Mouse (Mus musculus): ENCODE data around the gene Ndufv1. TPM values are rescaled to one million over a fixed set of nuclear protein-coding genes. Genes with fewer than 3 reads are reported as not detected.
A peak's percentile ranks its signal among the peaks of the same experiment; 100 is the strongest.
"Not testable (repeated sequence)": the region's sequence is repeated elsewhere in the genome, so short reads cannot be mapped to it uniquely, and the experiment has no call there.

The Ndufv1 gene
- polyA plus RNA-seq, 1 experiment from 2014 or later, result 174 TPM

GRCm38 (mm10) chr19:4055947-4056693, 43.5 kb upstream of the Ndufv1 start:
- Histone ChIP-seq H3K4me2 (ENCODE audit: low read depth, low read length, severe bottlenecking) (no peak overlapping the region), H3K9me3 (ENCODE audit: control insufficient read depth, low read length) (no peaks in the 10 kb centered on the region), H3K9ac (ENCODE audit: low read length) (no peak overlapping the region), H3K27me3 (ENCODE audit: control insufficient read depth, insufficient read depth, low read length) (no peaks in the 10 kb centered on the region), H3K27ac (ENCODE audit: low read depth, low read length) (no peak overlapping the region), H3K36me3 (ENCODE audit: control insufficient read depth, insufficient read depth, low read length) (no peaks in the 10 kb centered on the region), H3K4me1 (replicated peaks; ENCODE audit: control insufficient read depth, insufficient read depth, low read length) (no peaks in the 10 kb centered on the region), H3K4me3 (ENCODE audit: low read depth, low read length) (no peak overlapping the region)
- no peak for DNase-seq (ENCODE audit: low spot score)
- no peak for ATAC-seq (replicated peaks; ENCODE audit: low FRiP score)
- 69% methylated on average over 15 of the region's 15 CpGs for WGBS

GRCm38 (mm10) chr19:4055216-4055946, 42.8 kb upstream of the Ndufv1 start:
- DNase-seq (ENCODE audit: low spot score), result no peak
- Histone ChIP-seq H3K36me3 (ENCODE audit: control insufficient read depth, insufficient read depth, low read length) (no peaks in the 10 kb centered on the region), H3K27me3 (ENCODE audit: control insufficient read depth, insufficient read depth, low read length) (no peaks in the 10 kb centered on the region), H3K4me1 (replicated peaks; ENCODE audit: control insufficient read depth, insufficient read depth, low read length) (no peaks in the 10 kb centered on the region), H3K4me2 (ENCODE audit: low read depth, low read length, severe bottlenecking) (no peak overlapping the region), H3K9ac (ENCODE audit: low read length) (no peak overlapping the region), H3K4me3 (ENCODE audit: low read depth, low read length) (no peak overlapping the region), H3K9me3 (ENCODE audit: control insufficient read depth, low read length) (no peaks in the 10 kb centered on the region), H3K27ac (ENCODE audit: low read depth, low read length) (no peak overlapping the region)
- WGBS, result 71% methylated on average over 8 of the region's 8 CpGs
- no peak for ATAC-seq (replicated peaks; ENCODE audit: low FRiP score)

GRCm38 (mm10) chr19:4054613-4055012, 42.0 kb upstream of the Ndufv1 start:
- Histone ChIP-seq H3K27me3 (ENCODE audit: control insufficient read depth, insufficient read depth, low read length) (no peaks in the 10 kb centered on the region), H3K27ac (ENCODE audit: low read depth, low read length) (no peak overlapping the region), H3K4me2 (ENCODE audit: low read depth, low read length, severe bottlenecking) (no peak overlapping the region), H3K9ac (ENCODE audit: low read length) (no peak overlapping the region), H3K4me1 (replicated peaks; ENCODE audit: control insufficient read depth, insufficient read depth, low read length) (no peaks in the 10 kb centered on the region), H3K36me3 (ENCODE audit: control insufficient read depth, insufficient read depth, low read length) (no peaks in the 10 kb centered on the region), H3K9me3 (ENCODE audit: control insufficient read depth, low read length) (no peaks in the 10 kb centered on the region), H3K4me3 (ENCODE audit: low read depth, low read length) (no peak overlapping the region)
- DNase-seq (ENCODE audit: low spot score), result no peak
- ATAC-seq (replicated peaks; ENCODE audit: low FRiP score), result no peak
- 93% methylated on average over 5 of the region's 5 CpGs for WGBS

GRCm38 (mm10) chr19:4052516-4053030, 40.0 kb upstream of the Ndufv1 start:
- no peak for ATAC-seq (replicated peaks; ENCODE audit: low FRiP score)
- WGBS, result 83% methylated on average over 5 of the region's 5 CpGs
- H3K4me3 ChIP-seq (ENCODE audit: low read depth, low read length), result no peak overlapping the region

GRCm38 (mm10) chr19:4051741-4052515, 39.3 kb upstream of the Ndufv1 start:
- WGBS, result 59% methylated on average over 10 of the region's 10 CpGs
- no peaks in the 10 kb centered on the region for H3K4me1 ChIP-seq (replicated peaks; ENCODE audit: control insufficient read depth, insufficient read depth, low read length)
- H3K4me2 ChIP-seq (ENCODE audit: low read depth, low read length, severe bottlenecking), result no peak overlapping the region
- H3K4me3 ChIP-seq (ENCODE audit: low read depth, low read length), result no peak overlapping the region
- no peaks in the 10 kb centered on the region for H3K9me3 ChIP-seq (ENCODE audit: control insufficient read depth, low read length)
- H3K27me3 ChIP-seq (ENCODE audit: control insufficient read depth, insufficient read depth, low read length), result no peaks in the 10 kb centered on the region
- H3K9ac ChIP-seq (ENCODE audit: low read length), result no peak overlapping the region
- ATAC-seq (replicated peaks; ENCODE audit: low FRiP score) (no peak), DNase-seq (ENCODE audit: low spot score) (peak; percentile 81)
- no peaks in the 10 kb centered on the region for H3K36me3 ChIP-seq (ENCODE audit: control insufficient read depth, insufficient read depth, low read length)
- no peak overlapping the region for H3K27ac ChIP-seq (ENCODE audit: low read depth, low read length)

More at GRCm38 (mm10) chr19:4052516-4053030, 40.0 kb upstream of the Ndufv1 start:
- H3K27ac ChIP-seq (ENCODE audit: low read depth, low read length), result no peak overlapping the region
- H3K9ac ChIP-seq (ENCODE audit: low read length), result no peak overlapping the region
- no peaks in the 10 kb centered on the region for H3K4me1 ChIP-seq (replicated peaks; ENCODE audit: control insufficient read depth, insufficient read depth, low read length)
- no peak for DNase-seq (ENCODE audit: low spot score)
- no peaks in the 10 kb centered on the region for H3K9me3 ChIP-seq (ENCODE audit: control insufficient read depth, low read length)
- no peaks in the 10 kb centered on the region for H3K36me3 ChIP-seq (ENCODE audit: control insufficient read depth, insufficient read depth, low read length)
- no peaks in the 10 kb centered on the region for H3K27me3 ChIP-seq (ENCODE audit: control insufficient read depth, insufficient read depth, low read length)
- no peak overlapping the region for H3K4me2 ChIP-seq (ENCODE audit: low read depth, low read length, severe bottlenecking)

- no peak overlapping the region for H3K4me2 ChIP-seq (ENCODE audit: low read depth, low read length, severe bottlenecking)
- ATAC-seq (replicated peaks; ENCODE audit: low FRiP score) (no peak), DNase-seq (ENCODE audit: low spot score) (no peak)
- no peaks in the 10 kb centered on the region for H3K9me3 ChIP-seq (ENCODE audit: control insufficient read depth, low read length)
- H3K27ac ChIP-seq (ENCODE audit: low read depth, low read length), result no peak overlapping the region
- H3K4me1 ChIP-seq (replicated peaks; ENCODE audit: control insufficient read depth, insufficient read depth, low read length), result no peaks in the 10 kb centered on the region
- H3K4me3 ChIP-seq (ENCODE audit: low read depth, low read length), result no peak overlapping the region
- no peak overlapping the region for H3K9ac ChIP-seq (ENCODE audit: low read length)
- no peaks in the 10 kb centered on the region for H3K36me3 ChIP-seq (ENCODE audit: control insufficient read depth, insufficient read depth, low read length)
- WGBS, result 95% methylated on average over 5 of the region's 5 CpGs
- H3K27me3 ChIP-seq (ENCODE audit: control insufficient read depth, insufficient read depth, low read length), result no peaks in the 10 kb centered on the region
Measured at GRCm38 (mm10) chr19:4051016-4051415, 38.4 kb upstream of the Ndufv1 start.

GRCm38 (mm10) chr19:4049069-4049468, 36.5 kb upstream of the Ndufv1 start:
- not testable (repeated sequence) for H3K9me3 ChIP-seq (ENCODE audit: control insufficient read depth, low read length); H3K4me2 ChIP-seq (ENCODE audit: low read depth, low read length, severe bottlenecking); H3K4me1 ChIP-seq (replicated peaks; ENCODE audit: control insufficient read depth, insufficient read depth, low read length); H3K9ac ChIP-seq (ENCODE audit: low read length); ATAC-seq (replicated peaks; ENCODE audit: low FRiP score); H3K36me3 ChIP-seq (ENCODE audit: control insufficient read depth, insufficient read depth, low read length); H3K27me3 ChIP-seq (ENCODE audit: control insufficient read depth, insufficient read depth, low read length); DNase-seq (ENCODE audit: low spot score); H3K27ac ChIP-seq (ENCODE audit: low read depth, low read length); H3K4me3 ChIP-seq (ENCODE audit: low read depth, low read length)
- WGBS, result 84% methylated on average over 5 of the region's 5 CpGs

- Histone ChIP-seq H3K4me2 (ENCODE audit: low read depth, low read length, severe bottlenecking) (no peak overlapping the region), H3K4me3 (ENCODE audit: low read depth, low read length) (no peak overlapping the region), H3K36me3 (ENCODE audit: control insufficient read depth, insufficient read depth, low read length) (no peaks in the 10 kb centered on the region), H3K4me1 (replicated peaks; ENCODE audit: control insufficient read depth, insufficient read depth, low read length) (no peaks in the 10 kb centered on the region), H3K9me3 (ENCODE audit: control insufficient read depth, low read length) (no peaks in the 10 kb centered on the region), H3K27me3 (ENCODE audit: control insufficient read depth, insufficient read depth, low read length) (no peaks in the 10 kb centered on the region), H3K9ac (ENCODE audit: low read length) (no peak overlapping the region), H3K27ac (ENCODE audit: low read depth, low read length) (no peak overlapping the region)
- peak; percentile 88 for DNase-seq (ENCODE audit: low spot score)
- 22% methylated on average over 4 of the region's 4 CpGs for WGBS
- no peak for ATAC-seq (replicated peaks; ENCODE audit: low FRiP score)
Measured at GRCm38 (mm10) chr19:4047859-4048258, 35.3 kb upstream of the Ndufv1 start.
